Mouse (Mus musculus) limb, embryonic 13.5 days (tissue): ENCODE data around the gene Rbm19. TPM values are rescaled to one million over a fixed set of nuclear protein-coding genes. Genes with fewer than 3 reads are reported as not detected.

Source experiments
- ATAC-seq: fragments of 200-750 bp; cut with Nextera tagmentation; 2 replicates; pipeline ENCODE4 v1.8.0; 2017; ENCODE audit warnings: low read depth, moderate number of reproducible peaks, moderate TSS enrichment; ENCODE audit not compliant: low FRiP score
- H3K27ac ChIP-seq: fragments of 300-500 bp; sonication (generic); 2 replicates; pipeline ENCODE4 v1.5.1; 2015; ENCODE audit warnings: inconsistent platforms, mild to moderate bottlenecking, moderate library complexity
- H3K27me3 ChIP-seq: fragments of 300-500 bp; sonication (generic); 2 replicates; pipeline ENCODE4 v1.6.1; 2015; ENCODE audit warnings: mild to moderate bottlenecking, inconsistent platforms
- H3K36me3 ChIP-seq: fragments of 300-500 bp; sonication (generic); 2 replicates; pipeline ENCODE4 v1.6.1; 2015; ENCODE audit warnings: inconsistent platforms, mild to moderate bottlenecking, moderate library complexity
- H3K4me1 ChIP-seq: fragments of 300-500 bp; sonication (generic); 2 replicates; pipeline ENCODE4 v1.6.1; 2015; ENCODE audit warnings: inconsistent platforms
- H3K4me2 ChIP-seq: fragments of 300-500 bp; sonication (generic); replicated peaks from 2 replicates; pipeline ENCODE4 v1.6.1; 2015; ENCODE audit warnings: inconsistent platforms, mild to moderate bottlenecking, moderate library complexity
- H3K4me3 ChIP-seq: fragments of 300-500 bp; sonication (generic); 2 replicates; pipeline ENCODE4 v1.5.1; 2015; ENCODE audit warnings: moderate library complexity, mild to moderate bottlenecking, inconsistent platforms
- H3K9ac ChIP-seq: fragments of 300-500 bp; sonication (generic); 2 replicates; pipeline ENCODE4 v1.6.1; 2015; ENCODE audit warnings: mild to moderate bottlenecking, inconsistent platforms
- H3K9me3 ChIP-seq: fragments of 300-500 bp; sonication (generic); 2 replicates; pipeline ENCODE4 v1.6.1; 2016; ENCODE audit warnings: inconsistent platforms
- WGBS: fragments of 180-500 bp; shearing (Covaris S2); methylation state at CpG from one replicate; pipeline ENCODE4 v1.1.7; 2015; 5-methylcytosine and 5-hydroxymethylcytosine counted together
- polyA plus RNA-seq: library from polyadenylated mRNA; unstranded; fragments of >200 nt; fragmentation: Nextera tagmentation; extraction: Ambion mirVana; gene quantifications from 2 replicates; pipeline ENCODE4 v1.2.1, GENCODE M21; 2015

Gene Rbm19
- polyA plus RNA-seq, result 27.3 and 28.2 TPM in 2 replicates

- under 1% methylated on average over 46 of the region's 46 CpGs for WGBS
- no peaks in the 10 kb centered on the region for H3K9me3 ChIP-seq
- peak within 1 kb of the TSS; percentile 93 for H3K4me2 ChIP-seq
- H3K27me3 ChIP-seq, result no peaks in the 10 kb centered on the region
- peaks cover 31% of the 10 kb centered on the region for H3K36me3 ChIP-seq
- peaks cover 6% of the 10 kb centered on the region; the same call in 1 of the 2 replicates for H3K4me1 ChIP-seq
- peak within 1 kb of the TSS; percentile 77 for H3K9ac ChIP-seq
- no peak within 1 kb of the TSS for H3K27ac ChIP-seq
- peak within 1 kb of the TSS; percentile 84 for H3K4me3 ChIP-seq
- peak; percentile 85 for ATAC-seq
Measured at GRCm38 (mm10) chr5:120116261-120117050, at the start of gene Rbm19. Gene Rbm19 (plus strand): TSS chr5:120116465.

- H3K4me3 ChIP-seq, result no peak overlapping the region
- H3K4me1 ChIP-seq, result peaks cover 12% of the 10 kb centered on the region; the same call in 1 of the 2 replicates
- H3K27me3 ChIP-seq, result 0 out of 2 replicates have a peak, but pooled peaks cover 4% of the 10 kb centered on the region
- ATAC-seq, result no peak
- no peak overlapping the region for H3K9ac ChIP-seq
- H3K27ac ChIP-seq, result no peak overlapping the region
- no peaks in the 10 kb centered on the region for H3K9me3 ChIP-seq
- 16% methylated on average over 6 of the region's 6 CpGs for WGBS
- H3K4me2 ChIP-seq, result no peak overlapping the region
- H3K36me3 ChIP-seq, result no peaks in the 10 kb centered on the region
Measured at GRCm38 (mm10) chr5:120067266-120067665, 49.0 kb upstream of the Rbm19 start.

- Histone ChIP-seq H3K27ac (no peak overlapping the region), H3K9ac (no peak overlapping the region), H3K9me3 (no peaks in the 10 kb centered on the region), H3K4me1 (no peaks in the 10 kb centered on the region), H3K4me2 (no peak overlapping the region), H3K36me3 (no peaks in the 10 kb centered on the region), H3K4me3 (no peak overlapping the region), H3K27me3 (peaks cover 9% of the 10 kb centered on the region)
- ATAC-seq, result no peak
- WGBS, result 55% methylated on average over 9 of the region's 9 CpGs
Measured at GRCm38 (mm10) chr5:120074101-120074500, 42.2 kb upstream of the Rbm19 start.

- Histone ChIP-seq H3K4me3 (no peak overlapping the region), H3K4me1 (no peaks in the 10 kb centered on the region), H3K4me2 (no peak overlapping the region), H3K9ac (no peak overlapping the region), H3K27ac (no peak overlapping the region), H3K36me3 (no peaks in the 10 kb centered on the region), H3K27me3 (peaks cover 27% of the 10 kb centered on the region), H3K9me3 (no peaks in the 10 kb centered on the region)
- 47% methylated on average over 9 of the region's 9 CpGs for WGBS
- no peak for ATAC-seq
Measured at GRCm38 (mm10) chr5:120080027-120080426, 36.2 kb upstream of the Rbm19 start.

- ATAC-seq, result no peak
- no peak overlapping the region for H3K27ac ChIP-seq
- 82% methylated on average over 6 of the region's 6 CpGs for whole genome bisulfite sequencing
Measured at GRCm38 (mm10) chr5:120080468-120080867, 35.8 kb upstream of the Rbm19 start.

GRCm38 (mm10) chr5:120088561-120088960 is 27.7 kb upstream of the Rbm19 start:
- H3K27ac ChIP-seq, result no peak overlapping the region
- ATAC-seq, result peak; percentile 39; the same call in 1 of the 2 replicates
- H3K9me3 ChIP-seq, result no peaks in the 10 kb centered on the region
- H3K36me3 ChIP-seq, result no peaks in the 10 kb centered on the region
- under 1% methylated on average over 16 of the region's 16 CpGs for WGBS
- peaks cover 54% of the 10 kb centered on the region for H3K27me3 ChIP-seq
- H3K4me1 ChIP-seq, result peaks cover 19% of the 10 kb centered on the region
- peak overlapping the region; percentile 35; the same call in 1 of the 2 replicates for H3K4me2 ChIP-seq
- no peak overlapping the region for H3K4me3 ChIP-seq
- no peak overlapping the region for H3K9ac ChIP-seq

More at GRCm38 (mm10) chr5:120080468-120080867, 35.8 kb upstream of the Rbm19 start:
- H3K9ac ChIP-seq, result no peak overlapping the region
- no peak overlapping the region for H3K4me3 ChIP-seq
- H3K27me3 ChIP-seq, result peaks cover 29% of the 10 kb centered on the region
- no peaks in the 10 kb centered on the region for H3K4me1 ChIP-seq
- no peak overlapping the region for H3K4me2 ChIP-seq
- no peaks in the 10 kb centered on the region for H3K36me3 ChIP-seq
- H3K9me3 ChIP-seq, result no peaks in the 10 kb centered on the region

- H3K9ac ChIP-seq, result no peak overlapping the region
- 0 out of 2 replicates have a peak, but pooled peaks cover 2% of the 10 kb centered on the region for H3K9me3 ChIP-seq
- ATAC-seq, result no peak
- peaks cover 29% of the 10 kb centered on the region for H3K27me3 ChIP-seq
- H3K27ac ChIP-seq, result no peak overlapping the region
- H3K4me2 ChIP-seq, result no peak overlapping the region
- H3K4me1 ChIP-seq, result peaks cover 13% of the 10 kb centered on the region
- H3K36me3 ChIP-seq, result no peaks in the 10 kb centered on the region
- whole genome bisulfite sequencing, result 52% methylated on average over 7 of the region's 7 CpGs
- H3K4me3 ChIP-seq, result no peak overlapping the region
Measured at GRCm38 (mm10) chr5:120094602-120095001, 21.7 kb upstream of the Rbm19 start.

- no peaks in the 10 kb centered on the region for H3K36me3 ChIP-seq
- peaks cover 9% of the 10 kb centered on the region for H3K4me1 ChIP-seq
- no peak overlapping the region for H3K4me2 ChIP-seq
- peaks cover 11% of the 10 kb centered on the region for H3K27me3 ChIP-seq
- peaks cover 8% of the 10 kb centered on the region for H3K9me3 ChIP-seq
- WGBS, result 19% methylated on average over 9 of the region's 9 CpGs
- no peak overlapping the region for H3K9ac ChIP-seq
- H3K27ac ChIP-seq, result no peak overlapping the region
- H3K4me3 ChIP-seq, result no peak overlapping the region
- no peak for ATAC-seq
Measured at GRCm38 (mm10) chr5:120097042-120097441, 19.2 kb upstream of the Rbm19 start.

GRCm38 (mm10) chr5:120100814-120101213 is 15.5 kb upstream of the Rbm19 start:
- no peak overlapping the region for H3K27ac ChIP-seq
- no peak overlapping the region for H3K4me3 ChIP-seq
- peaks cover 6% of the 10 kb centered on the region for H3K9me3 ChIP-seq
- H3K4me2 ChIP-seq, result no peak overlapping the region
- no peak overlapping the region for H3K9ac ChIP-seq
- ATAC-seq, result no peak
- H3K27me3 ChIP-seq, result peaks cover 4% of the 10 kb centered on the region
- WGBS, result 94% methylated on average over 6 of the region's 6 CpGs
- H3K4me1 ChIP-seq, result peaks cover 9% of the 10 kb centered on the region
- no peaks in the 10 kb centered on the region for H3K36me3 ChIP-seq

- H3K27me3 ChIP-seq, result peaks cover 6% of the 10 kb centered on the region
- 29% methylated on average over 8 of the region's 8 CpGs for WGBS
- no peaks in the 10 kb centered on the region for H3K36me3 ChIP-seq
- no peak overlapping the region for H3K4me2 ChIP-seq
- H3K9me3 ChIP-seq, result peaks cover 6% of the 10 kb centered on the region
- no peak overlapping the region for H3K27ac ChIP-seq
- H3K9ac ChIP-seq, result no peak overlapping the region
- no peak overlapping the region for H3K4me3 ChIP-seq
- ATAC-seq, result no peak
- H3K4me1 ChIP-seq, result peaks cover 5% of the 10 kb centered on the region; the same call in 1 of the 2 replicates
Measured at GRCm38 (mm10) chr5:120102097-120102496, 14.2 kb upstream of the Rbm19 start.

- no peak for ATAC-seq
- WGBS, result 10% methylated on average over 12 of the region's 12 CpGs
- Histone ChIP-seq H3K9me3 (peaks cover 6% of the 10 kb centered on the region), H3K4me1 (no peaks in the 10 kb centered on the region), H3K36me3 (no peaks in the 10 kb centered on the region), H3K4me3 (no peak overlapping the region), H3K9ac (no peak overlapping the region), H3K27me3 (peaks cover 6% of the 10 kb centered on the region), H3K4me2 (no peak overlapping the region), H3K27ac (no peak overlapping the region)
Measured at GRCm38 (mm10) chr5:120102732-120103131, 13.5 kb upstream of the Rbm19 start.

- 54% methylated on average over 12 of the region's 12 CpGs for whole genome bisulfite sequencing
- Histone ChIP-seq H3K27ac (no peak overlapping the region), H3K4me2 (no peak overlapping the region), H3K4me3 (no peak overlapping the region), H3K36me3 (no peaks in the 10 kb centered on the region), H3K27me3 (peaks cover 10% of the 10 kb centered on the region), H3K9me3 (peaks cover 6% of the 10 kb centered on the region), H3K4me1 (no peaks in the 10 kb centered on the region), H3K9ac (0 out of 2 replicates have a peak overlapping the region, but pooled peaks have one; percentile 25)
- ATAC-seq, result no peak
Measured at GRCm38 (mm10) chr5:120103458-120103857, 12.8 kb upstream of the Rbm19 start.
